Mouse (Mus musculus): ENCODE measurements around the gene Atrip.

Gene Atrip

DNA sequence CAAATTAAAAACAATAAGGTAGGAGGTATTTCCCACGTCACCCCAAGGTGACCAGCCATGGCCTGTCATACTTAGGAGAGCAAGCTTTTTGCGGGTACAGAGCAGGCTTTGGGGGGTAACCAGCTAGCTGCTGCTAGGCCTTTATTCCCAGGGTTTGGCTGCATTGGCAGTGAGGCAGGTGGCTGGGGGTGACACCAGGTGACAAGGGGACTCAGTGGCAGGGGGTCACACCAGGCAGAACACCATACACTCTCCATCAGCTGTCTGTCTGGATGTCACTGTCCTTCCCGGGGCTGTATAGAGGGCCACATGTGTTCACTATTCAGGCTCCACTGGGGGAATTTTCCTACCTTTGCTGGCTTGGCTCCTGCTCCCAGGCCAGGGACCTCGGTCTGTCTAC lies 17.0 kb downstream of the Atrip start:
- no peak for DNase-seq

DNA sequence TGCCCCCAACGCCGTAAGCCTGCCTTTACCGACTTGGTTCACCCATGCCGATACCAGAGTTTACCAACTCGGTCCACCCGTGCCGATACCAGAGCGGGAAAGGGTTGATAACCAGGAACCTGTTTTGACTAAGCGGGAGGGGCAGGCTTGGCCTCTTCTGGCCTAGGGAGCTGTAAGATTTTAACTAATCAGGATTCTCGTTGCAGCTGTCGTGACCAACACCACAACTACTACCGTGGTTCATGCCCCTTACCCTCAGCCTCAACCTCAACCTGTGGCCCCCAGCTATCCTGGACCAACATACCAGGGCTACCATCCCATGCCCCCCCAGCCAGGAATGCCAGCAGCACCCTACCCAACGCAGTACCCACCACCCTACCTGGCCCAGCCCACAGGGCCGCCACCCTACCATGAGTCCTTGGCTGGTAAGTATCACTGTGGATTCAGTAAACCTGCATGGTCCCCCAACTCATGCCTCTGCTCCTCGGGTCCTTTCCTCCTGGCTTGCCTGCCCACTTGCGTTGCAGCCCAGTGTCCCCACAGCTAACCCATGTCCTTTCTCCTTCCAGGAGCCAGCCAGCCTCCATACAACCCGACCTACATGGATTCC lies 17.7 kb downstream of the Atrip start:
- peak; percentile 13 for DNase-seq

DNA sequence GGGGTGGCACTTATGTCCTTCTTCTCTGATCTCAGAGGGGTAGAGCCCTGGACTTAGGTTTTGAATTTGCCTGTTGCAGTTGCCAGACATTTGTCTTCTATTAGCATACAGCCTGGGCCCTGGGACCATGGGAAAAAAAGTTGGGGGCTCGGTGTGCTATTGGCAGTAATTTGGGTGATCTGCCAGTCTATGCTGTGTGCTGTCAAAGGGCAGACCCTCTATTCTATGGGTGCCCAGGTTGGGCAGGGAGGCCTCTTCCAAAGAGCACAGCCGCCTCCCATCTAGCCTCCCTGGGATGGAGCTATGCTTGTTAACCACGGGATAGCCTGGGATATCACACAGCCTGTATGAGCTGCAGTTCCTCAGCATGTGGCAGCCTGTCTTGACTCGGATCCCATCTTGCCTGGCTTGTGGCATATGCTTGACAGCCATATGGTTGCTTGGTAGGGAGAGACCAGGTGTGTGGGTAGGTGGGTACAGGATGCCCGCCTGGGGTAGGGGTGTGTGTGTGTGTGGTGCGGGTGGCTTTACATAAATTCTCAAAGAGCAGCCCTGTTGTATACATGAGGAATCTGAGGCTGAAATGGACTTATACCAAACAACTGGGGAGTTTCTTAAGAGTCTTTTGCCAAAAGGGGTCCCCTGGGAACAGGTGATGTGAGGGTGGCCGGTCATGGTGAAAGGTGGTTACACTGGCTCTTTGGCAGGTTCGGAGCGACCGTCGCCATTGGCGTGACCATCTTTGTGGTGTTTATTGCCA lies 18.5 kb downstream of the Atrip start:
- DNase-seq, result peak; percentile 25

DNA sequence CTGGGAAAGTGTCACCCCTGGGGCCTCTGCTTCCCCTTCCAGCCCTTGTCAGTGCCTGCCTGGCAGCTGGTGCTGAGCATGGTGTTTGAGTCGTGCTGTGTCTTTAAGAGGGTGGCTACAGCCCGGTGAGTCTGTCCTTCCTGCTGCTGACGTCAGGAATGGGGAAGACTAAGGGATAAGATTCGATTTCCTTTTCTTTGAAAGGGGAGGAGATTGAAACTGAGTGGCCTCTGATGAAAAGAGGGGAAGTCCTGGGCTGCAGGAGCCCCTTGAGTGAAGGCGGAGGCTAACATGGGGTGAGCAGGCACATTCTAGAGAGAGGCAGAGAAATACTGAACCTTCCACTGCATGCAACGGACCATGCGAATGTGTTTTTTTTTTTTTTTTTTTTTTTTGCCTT lies 19.2 kb downstream of the Atrip start:
- DNase-seq, result peak; percentile 63

DNA sequence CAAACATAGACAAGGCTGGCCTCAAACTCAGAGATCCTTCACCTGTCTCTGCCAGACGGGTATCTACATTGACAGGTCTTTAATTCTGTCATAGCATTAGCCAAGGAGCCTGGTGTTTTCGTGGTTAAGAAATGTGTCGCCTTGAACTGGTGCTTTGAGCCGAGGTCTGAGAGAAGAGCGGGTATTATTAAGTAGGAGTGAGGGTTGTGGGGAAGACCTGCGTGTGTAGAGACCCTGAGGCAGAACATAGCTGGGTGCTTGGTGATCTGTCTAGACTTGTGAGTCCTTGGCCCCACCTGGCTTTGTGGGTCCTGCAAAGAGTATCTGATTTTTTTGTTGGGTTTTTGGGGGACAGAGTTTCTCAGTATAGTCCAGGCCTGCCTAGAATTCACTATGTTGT lies 20.1 kb downstream of the Atrip start:
- DNase-seq, result no peak

DNA sequence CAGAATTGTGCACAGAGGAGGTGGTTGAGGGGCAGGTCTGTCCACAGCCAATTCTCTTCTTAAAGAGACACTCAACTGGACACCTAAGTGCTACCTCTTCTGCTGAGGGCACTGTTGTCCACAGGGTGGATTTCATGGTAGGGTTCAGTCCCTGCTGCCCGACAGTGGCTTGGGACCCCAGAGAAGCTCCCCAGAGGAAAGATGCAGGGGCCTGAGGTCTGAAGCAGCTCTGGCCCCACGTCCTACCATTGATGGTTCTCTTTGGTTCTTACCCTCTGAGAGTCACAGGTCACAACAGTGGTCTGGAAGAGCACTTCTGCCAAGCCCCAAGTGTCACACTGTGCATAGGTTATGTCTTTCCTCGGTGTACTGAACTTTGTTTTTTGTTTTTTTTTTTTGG lies 20.6 kb downstream of the Atrip start:
- DNase-seq, result no peak

DNA sequence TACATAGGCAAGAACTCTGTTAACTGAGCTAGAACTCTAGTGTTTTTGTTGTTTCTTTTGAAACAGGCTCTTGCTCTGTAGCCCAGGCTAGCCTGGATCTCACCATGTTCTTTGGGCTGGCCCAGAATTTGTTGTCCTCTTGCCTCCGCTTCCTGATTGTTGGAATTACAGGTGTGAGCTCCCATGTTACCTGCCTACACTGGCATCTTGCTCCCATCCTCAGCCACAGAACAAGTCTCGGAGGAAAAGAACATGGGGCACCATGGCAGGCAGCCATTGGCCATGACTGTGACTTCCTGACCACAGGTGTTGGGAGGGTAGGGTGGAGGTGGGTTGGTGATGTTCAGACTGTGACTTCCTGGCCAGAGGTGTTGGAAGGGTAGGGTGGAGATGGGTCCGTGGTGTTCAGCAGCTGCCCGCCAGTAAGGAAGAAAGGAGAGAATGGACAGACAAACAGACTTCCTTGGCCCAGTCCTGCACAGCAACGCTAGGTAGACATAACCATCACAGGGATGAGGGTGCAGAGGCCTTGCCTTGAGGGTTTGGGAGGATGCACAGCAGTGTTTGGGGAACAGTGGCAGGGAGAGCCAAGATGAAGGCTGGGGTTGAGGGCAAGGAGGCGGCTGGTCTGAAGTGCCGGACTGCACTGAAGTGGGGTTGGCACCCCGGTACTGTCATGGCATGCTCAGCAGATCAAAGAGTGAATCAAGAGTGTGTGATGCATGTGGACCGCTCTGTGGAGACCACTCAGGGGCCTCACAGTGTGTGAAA lies 21.2 kb downstream of the Atrip start:
- peak; percentile 35 for DNase-seq

DNA sequence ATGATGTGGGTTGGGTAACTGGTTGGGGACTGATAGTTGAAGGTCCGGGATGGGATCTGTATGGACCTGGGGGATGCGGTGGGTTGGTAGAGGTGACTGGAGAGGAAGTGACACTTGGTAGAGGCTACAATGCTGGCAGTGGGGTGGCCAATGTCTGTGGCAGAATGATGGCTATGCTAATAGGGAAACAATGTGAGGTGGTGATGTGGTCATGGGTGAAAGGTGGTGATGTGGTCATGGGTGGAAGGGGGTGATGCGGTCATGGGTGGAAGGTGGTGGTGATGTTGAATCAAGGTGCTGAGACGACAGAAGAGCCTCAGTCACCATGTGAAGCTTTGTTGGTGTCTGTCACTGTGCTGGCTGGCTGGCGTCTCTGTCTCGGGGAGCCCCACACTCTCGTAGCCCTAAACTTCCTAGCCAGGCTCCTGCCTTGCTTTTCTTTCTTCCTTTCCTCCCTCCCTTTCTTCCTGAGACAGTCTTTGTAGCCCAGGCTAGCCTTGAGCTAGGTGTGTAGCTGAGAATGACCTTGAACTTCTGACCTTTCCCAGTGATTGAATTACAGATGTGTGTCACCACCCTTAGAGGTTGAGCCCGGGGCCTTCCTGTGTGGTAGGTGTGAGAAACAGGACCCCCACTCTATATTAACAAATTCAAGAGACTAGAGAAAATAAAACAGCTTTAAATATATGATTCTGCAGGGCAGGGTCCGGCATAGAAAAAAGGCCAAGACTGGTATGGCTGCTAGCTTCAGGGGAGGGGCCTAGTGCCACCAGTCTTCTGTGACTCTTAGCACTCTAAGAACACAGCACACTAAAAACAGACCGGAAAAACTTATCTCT lies 22.1 kb downstream of the Atrip start:
- peak; percentile 40 for DNase-seq

DNA sequence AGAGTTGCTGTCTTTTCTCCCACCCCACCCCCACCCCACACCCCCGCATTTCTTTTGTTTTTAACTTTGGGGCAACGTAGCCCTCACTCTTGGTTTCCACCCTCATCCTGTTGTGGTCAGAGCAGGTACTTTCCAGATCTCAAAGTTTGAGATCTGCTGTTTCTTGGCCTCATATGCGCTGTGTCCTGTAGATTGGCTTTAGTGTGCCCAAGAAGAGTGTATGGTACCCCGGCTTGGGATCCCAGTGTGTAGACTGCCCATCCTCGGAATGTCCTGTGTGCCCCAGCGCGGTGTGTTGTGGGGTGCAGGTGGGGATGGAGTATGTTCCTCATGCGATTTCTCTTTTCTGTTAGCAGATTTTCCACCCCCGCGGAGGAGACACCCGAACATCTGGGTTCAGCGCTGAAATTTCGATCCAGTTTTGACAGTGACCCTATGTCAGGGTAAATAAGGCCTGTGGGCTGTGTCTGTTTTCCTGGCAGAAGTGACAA lies 22.9 kb downstream of the Atrip start:
- peak; percentile 62 for DNase-seq

DNA sequence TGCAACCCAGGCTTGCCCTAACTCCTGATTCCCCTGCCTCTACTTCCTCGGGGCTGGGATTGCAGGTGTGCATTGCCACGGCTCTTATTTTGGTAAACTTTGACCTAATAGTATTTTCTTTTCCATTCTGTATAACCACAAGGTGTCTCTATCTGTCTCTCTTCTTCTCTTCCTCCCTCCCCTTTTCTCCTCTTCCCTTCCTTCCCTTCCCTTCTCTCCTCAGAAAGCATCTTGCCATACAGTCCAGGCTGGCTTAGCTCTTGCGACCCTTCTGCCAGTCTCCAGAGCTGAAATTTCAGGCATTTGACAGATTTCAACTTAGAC lies 23.3 kb downstream of the Atrip start:
- DNase-seq, result peak; percentile 28

DNA sequence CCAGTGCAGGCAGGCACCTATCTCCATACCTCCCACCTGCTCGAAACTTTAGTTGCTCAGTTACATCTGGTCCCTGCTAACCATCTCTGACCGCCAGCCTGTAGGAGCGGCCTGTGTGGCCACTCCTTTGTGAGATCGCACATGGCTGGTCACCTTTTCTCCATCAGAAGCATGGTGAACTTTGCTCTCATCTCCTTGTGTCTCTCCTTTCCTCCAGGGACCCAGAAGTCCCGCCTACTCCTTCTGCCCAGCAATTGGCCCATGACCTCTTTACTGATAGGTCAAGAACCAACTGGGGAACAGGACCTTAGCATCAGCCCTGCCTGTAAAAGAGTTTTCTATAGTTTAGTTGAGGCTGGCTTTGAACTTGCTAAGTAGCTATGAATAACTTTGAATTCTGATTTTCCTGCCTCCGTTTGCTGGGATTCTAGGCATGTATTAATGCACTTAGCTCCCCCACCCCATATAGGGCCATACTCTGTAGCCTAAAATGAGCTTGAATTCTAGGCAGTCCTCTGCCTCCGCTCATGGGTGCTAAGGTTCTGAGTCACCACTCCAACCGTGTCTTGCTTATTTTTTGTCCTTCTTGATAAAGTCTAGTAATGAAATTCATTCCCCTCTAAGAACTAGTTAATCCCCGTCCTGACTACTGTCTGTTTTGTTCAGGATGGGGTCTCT lies 23.8 kb downstream of the Atrip start:
- no peak for DNase-seq

DNA sequence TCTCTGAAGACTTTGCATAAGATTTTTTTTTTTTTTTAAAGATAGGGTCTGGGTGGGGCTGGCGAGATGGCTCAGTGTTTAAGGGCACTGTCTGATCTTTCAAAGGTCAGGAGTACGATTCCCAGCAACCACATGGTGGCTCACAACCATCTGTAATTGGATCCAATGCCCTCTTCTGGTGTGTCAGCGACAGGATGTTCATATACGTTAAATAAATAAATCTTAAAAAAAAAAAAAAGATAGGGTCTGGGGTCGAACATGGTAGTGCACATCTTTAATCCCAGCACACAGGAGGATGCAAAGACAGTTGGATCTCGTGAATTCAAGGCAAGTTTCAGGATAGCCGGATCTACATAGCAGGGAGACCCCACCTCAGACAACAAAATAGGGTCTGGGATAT lies 24.6 kb downstream of the Atrip start:
- no peak for DNase-seq

DNA sequence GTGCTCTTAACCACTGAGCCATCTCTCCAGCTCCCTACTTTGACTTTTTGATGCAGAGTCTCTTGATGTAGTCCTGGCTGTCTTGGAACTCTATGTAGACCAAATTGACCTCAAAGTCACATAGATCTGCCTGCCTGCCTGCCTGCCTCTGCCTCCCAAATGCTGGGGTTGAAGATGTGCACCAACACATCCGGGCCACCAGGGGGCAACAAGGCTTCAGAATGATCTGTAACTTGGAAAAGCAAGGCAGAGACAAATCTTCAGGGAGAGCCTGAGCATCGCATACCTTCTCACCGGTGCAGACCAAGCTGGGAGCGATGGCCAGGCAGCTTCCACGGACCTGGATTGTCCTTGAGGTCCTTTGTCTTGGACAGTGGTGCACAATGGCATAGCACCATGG lies 27.6 kb downstream of the Atrip start:
- DNase-seq, result peak; percentile 84

DNA sequence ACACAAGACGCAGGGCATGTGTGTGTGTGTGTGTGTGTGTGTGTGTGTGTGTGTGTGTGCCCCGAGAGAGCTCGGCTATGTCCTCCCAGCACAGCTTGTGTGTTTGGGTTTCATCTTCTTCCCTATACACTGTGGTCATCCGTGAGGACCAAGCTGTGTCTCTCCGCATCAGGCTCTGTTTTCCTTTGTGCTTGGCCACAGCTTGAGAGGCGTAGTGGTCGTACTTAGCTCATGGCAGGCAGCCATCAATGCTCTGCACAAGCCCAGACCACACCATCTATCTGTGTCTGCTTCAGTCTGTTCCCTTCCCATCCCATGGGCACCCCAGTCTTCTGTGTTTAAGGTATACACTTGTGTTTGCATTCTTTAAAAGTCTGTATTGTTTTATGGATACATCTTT lies 32.6 kb downstream of the Atrip start:
- DNase-seq, result no peak

DNA sequence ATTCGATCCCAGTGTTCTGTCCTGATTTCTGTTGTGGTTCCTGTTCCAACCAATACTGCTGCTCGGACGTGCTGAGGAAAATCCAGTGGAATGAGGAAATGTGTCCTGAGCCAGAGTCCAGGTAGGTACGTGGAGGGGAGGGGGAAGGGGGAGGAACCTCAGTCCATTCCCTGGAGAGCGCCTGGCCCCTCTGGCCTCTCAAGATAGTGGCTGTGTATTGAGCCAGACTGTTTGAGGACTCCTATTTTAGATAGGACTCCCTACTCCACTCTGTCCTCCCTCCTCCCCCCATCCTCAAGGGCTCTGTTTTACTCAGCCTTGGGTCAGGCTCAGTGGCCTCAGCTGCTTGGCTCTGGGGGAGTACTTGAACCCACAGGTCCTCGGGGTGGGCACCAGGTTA lies 33.0 kb downstream of the Atrip start:
- no peak for DNase-seq

DNA sequence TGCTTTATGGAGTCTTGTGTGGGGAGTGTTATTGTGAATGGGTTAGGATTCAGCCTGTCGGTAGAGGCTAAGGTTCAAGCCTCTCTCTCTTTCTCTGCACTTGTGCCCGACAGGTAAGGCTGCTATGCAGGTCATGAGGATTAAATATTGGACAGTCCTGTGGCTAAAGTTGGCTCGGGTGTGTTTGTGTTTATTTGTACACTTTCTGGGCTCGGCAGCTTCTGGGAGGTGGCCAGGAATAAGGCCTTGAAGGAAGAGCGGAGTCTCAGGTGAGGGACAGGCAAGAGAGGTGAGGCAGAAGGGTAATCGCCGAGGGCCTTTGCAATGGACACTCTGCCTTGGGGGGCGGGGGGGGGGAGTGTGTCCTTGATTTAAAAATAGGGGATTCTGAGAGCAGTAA lies 33.7 kb downstream of the Atrip start:
- no peak for DNase-seq

DNA sequence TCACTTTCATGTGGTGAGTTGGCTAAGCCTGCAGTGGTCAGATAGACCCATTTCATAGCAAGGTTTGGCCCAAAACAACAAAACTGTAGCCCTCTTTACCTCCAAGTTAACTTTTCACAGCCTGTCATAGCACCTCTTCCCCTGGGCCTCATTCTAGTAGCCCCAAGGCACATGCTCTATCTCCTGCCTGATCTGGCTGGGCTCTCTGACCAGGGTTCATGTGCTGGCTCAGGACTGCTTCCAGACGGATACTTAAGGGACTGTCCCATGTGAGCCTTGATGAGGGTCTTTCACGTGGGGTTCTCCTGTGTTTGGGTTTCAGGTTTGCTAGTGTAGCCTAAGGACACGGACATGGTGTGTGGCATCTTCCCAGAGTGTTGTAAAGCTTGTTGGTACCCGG lies 34.2 kb downstream of the Atrip start:
- no peak for DNase-seq

DNA sequence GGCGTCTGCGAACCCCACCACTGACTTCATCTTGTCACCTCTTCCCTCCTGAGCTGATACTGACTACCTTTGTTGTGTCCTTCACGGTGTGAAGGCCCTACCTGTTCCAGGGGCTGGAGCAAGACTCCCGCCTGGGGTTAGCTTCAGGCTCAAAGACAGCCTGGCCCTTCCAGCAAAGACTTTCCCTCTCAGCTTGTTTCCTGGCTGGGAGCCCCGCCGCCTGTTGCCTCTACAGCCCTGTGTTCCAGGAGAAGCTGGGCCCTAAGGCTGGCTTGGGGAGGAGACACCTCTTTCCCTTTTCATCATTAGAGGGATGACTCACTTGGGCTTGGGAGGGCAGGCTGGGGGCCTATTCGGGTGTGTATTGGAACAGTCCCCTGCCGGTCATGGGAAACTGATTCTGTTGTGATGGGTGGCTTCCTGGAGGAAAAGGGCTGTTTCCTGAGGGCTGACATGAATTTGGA lies 35.0 kb downstream of the Atrip start:
- peak; percentile 35 for DNase-seq

DNA sequence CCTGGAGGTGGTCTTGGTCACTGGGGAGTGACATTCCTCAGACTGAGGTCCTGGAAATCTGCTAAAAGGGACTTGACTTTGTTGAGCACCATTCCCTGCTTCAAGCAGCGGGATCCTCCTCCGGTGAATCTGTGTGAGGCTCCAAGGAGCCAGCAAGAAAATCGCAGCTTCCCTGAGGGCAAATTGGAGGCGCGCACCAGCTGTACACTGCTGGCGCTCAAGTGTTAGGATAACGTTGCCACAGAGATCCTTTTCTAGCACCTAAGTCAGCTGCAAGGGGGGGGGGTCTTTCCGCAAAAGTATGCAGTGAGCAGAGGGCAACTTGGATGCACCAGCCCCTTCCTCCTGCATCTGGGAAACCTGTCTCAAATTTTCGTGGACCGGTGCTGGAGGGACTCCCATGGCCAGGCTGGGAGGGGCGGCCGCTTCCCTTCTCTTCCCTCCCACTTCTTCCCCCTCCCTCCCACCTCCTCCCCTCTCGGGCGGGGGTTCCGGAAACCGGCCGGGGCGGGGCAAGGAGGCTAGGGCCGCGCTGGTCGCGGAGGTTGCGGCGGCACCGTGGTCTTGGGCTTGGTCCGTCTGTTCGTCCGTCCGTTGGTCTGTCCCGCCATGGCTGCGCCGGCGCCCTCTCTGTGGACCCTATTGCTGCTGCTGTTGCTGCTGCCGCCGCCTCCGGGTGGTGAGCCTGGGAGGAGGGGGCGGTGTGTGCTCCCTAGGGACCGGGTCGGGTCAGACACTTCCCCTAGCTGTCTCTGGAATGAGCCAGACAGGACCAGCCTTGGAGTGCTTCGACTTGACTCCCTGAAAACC lies 35.6 kb downstream of the Atrip start, which contains the start of gene Shisa5:
Shisa5 (plus strand) TSS at position 480 of the 810 bp plus-strand sequence.
- DNase-seq, result peak; percentile 81

DNA sequence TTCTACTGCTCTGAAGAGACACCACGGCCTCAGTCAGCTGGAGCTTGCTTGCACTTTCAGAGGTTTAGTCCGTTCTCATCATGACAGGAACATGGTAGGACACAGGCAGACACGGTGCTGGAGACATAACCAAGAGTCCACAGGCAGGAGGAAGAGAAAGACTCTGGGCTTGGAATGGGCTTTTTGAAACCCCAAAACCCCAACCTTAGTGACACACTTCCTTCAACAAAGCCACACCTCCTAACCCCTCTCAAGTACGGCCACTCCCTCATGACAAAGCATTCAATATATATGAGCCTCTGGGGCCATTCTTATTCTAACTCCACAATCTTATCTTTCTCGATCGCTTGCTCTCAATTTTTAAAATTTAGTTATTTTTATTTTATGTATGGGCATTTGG lies 41.5 kb downstream of the Atrip start:
- no peak for DNase-seq

DNA sequence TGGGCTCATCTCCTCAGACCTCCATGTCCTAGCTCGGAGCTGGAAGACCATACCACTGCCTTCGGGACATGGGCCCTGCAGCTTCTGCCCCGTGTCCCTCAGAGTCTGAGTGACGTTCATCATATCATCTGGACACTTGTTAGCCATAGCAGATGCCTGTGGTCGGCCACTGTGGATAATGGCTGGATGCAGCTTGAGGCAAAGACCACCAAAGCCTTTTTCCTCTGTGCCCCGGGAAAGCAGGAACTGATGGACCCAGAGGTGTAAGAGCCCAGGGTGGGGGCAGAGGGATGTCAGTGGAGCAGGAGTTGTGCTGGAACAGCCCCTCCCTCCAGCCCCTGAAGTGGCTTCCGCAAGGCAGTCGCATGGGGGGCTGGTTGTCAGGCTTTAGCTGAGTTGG lies 42.2 kb downstream of the Atrip start:
- peak; percentile 4 for DNase-seq

All from thymus, postnatal 4 days (tissue).